Mouse (Mus musculus) gastrocnemius, postnatal 4 days (tissue): ENCODE results near the gene Oit3. TPM values are rescaled to one million over a fixed set of nuclear protein-coding genes. Genes with fewer than 3 reads are reported as not detected.

ENCODE experiments used
- total RNA-seq, 2 experiments: library from RNA; stranded (reverse); gene quantifications; 2 replicates each; pipeline ENCODE4 v1.2.3; 2021

Gene Oit3
- total RNA-seq, 2 experiments from 2014 or later, result 0.56 to 0.75 TPM

Other genes starting within 250 kb of the Oit3 start
- gene Sept10, start 219.9 kb downstream of the Oit3 start, total RNA-seq, result 10 to 100 TPM; 42.5 to 46.4 TPM
- 1 to 10 TPM; 5.5 to 5.9 TPM for gene Sowahc, start 219.8 kb downstream of the Oit3 start, total RNA-seq
- 10 to 100 TPM; 39.2 to 41.0 TPM for gene P4ha1, start 118.5 kb downstream of the Oit3 start, total RNA-seq
- 10 to 100 TPM; 66.6 to 73.1 TPM for gene Gm10273, start 46.1 kb downstream of the Oit3 start, total RNA-seq
- gene Pla2g12b, start 38.1 kb downstream of the Oit3 start, total RNA-seq, result not detected
- not detected for gene Gm10322, start 174.3 kb upstream of the Oit3 start, total RNA-seq
- 10 to 100 TPM; 81.5 to 87.4 TPM for gene Mcu, start 174.9 kb upstream of the Oit3 start, total RNA-seq